Comparison of ENCODE assay signal across 7 mouse cellular contexts in the genomic region with DNA sequence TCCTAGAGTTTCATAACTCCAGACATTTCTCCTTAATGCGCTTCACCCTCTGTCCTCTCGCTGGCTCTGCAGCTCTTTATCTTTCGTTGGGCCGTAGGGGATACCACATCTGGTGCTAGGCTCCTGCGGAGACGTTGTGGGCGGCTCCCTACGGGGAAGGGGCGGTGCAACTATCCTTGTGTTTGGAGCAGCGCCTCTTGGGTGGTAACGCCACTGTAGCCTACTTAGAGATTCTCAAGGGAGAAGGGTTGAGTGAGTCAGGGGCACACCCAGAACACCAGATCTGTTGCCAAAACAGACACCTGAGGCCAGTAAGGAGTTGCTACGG. TPM values are rescaled to one million over a fixed set of nuclear protein-coding genes. Genes with fewer than 3 reads are reported as not detected.
DNase-seq lines count a peak whose midpoint lies in the region; ATAC-seq and TF ChIP-seq lines count a peak whose summit lies in the region.

No protein-coding gene starts in this region.

- no peak for TF ChIP-seq POLR2A in MEL (IDR thresholded peaks at IDR 0.05; ENCODE audit: control insufficient read depth in 1 of 2, insufficient read depth in 1 of 2, low read depth in 1 of 2, low read length in 2 of 2, poor library complexity in 1 of 2)
- TF ChIP-seq POLR2A in small intestine, adult 2 months (IDR thresholded peaks at IDR 0.05; ENCODE audit: low read depth, low read length) = no peak

- peak overlapping the region; percentile 91 for H3K27ac ChIP-seq in MEL (ENCODE audit: control insufficient read depth, low read depth, low read length)
- H3K27ac ChIP-seq in forebrain, embryonic 16.5 days (ENCODE audit: low read length) = peak overlapping the region; percentile 76; the same call in 1 of the 2 replicates
- H3K27ac ChIP-seq in small intestine, adult 2 months (ENCODE audit: insufficient read depth, low read depth, low read length) = peak overlapping the region; percentile 80

- peak; percentile 90 for DNase-seq in MEL (ENCODE audit: low read depth, low spot score)
- peak; percentile 71 for DNase-seq in adrenal gland, postnatal 25 days
- DNase-seq in heart, postnatal 4 days = peak; percentile 66
- DNase-seq in left cerebral cortex, postnatal 14 days (ENCODE audit: low spot score in 2 of 2) = peak; percentile 38 to 41

- intact Hi-C loops in left cerebral cortex, postnatal 14 days (cut with DNase I) = loop anchor here (5.0 kb wide), 2 partner anchors 85 to 105 kb away; no protein-coding TSS in a partner anchor

- peak overlapping the region; percentile 71 for H3K4me2 ChIP-seq in forebrain, embryonic 16.5 days (ENCODE audit: low read length)

- H3K9me3 ChIP-seq in MEL (replicated peaks; ENCODE audit: insufficient read depth, low read length) = no peaks in the 10 kb centered on the region
- no peaks in the 10 kb centered on the region for H3K9me3 ChIP-seq in forebrain, embryonic 16.5 days (ENCODE audit: control insufficient read depth, low read length)
- no peaks in the 10 kb centered on the region for H3K9me3 ChIP-seq in megakaryocyte, embryonic 14.5 days

- H3K27me3 ChIP-seq in MEL (ENCODE audit: control insufficient read depth in 1 of 2, insufficient read depth in 2 of 2, low read length in 2 of 2) = no peaks in the 10 kb centered on the region
- H3K27me3 ChIP-seq in forebrain, embryonic 16.5 days (replicated peaks; ENCODE audit: control insufficient read depth, insufficient read depth, low read length) = no peaks in the 10 kb centered on the region
- peaks cover 15% of the 10 kb centered on the region for H3K27me3 ChIP-seq in megakaryocyte, embryonic 14.5 days (replicated peaks)
- H3K27me3 ChIP-seq in small intestine, adult 2 months (ENCODE audit: control insufficient read depth, insufficient read depth, low read length) = no peaks in the 10 kb centered on the region

- no peak for TF ChIP-seq EP300 in MEL (IDR thresholded peaks at IDR 0.05; ENCODE audit: low read depth in 1 of 2, low read length in 2 of 2)

- H3K9ac ChIP-seq in MEL (ENCODE audit: control insufficient read depth, low read depth, low read length, poor library complexity, severe bottlenecking) = peak overlapping the region; percentile 94
- peak overlapping the region; percentile 77 for H3K9ac ChIP-seq in forebrain, embryonic 16.5 days (replicated peaks; ENCODE audit: low read depth, low read length)

- TF ChIP-seq RAD21 in MEL (IDR thresholded peaks at IDR 0.05; ENCODE audit: low read depth, low read length) = no peak

- peak overlapping the region; percentile 94 to 98 for H3K4me3 ChIP-seq in MEL (ENCODE audit: control insufficient read depth in 1 of 2, insufficient read depth in 1 of 2, low read depth in 2 of 2, low read length in 2 of 2)
- peak overlapping the region; percentile 70 for H3K4me3 ChIP-seq in forebrain, embryonic 16.5 days (replicated peaks; ENCODE audit: low read length)
- peak overlapping the region; percentile 93 for H3K4me3 ChIP-seq in megakaryocyte, embryonic 14.5 days (replicated peaks)
- H3K4me3 ChIP-seq in small intestine, adult 2 months (ENCODE audit: low read depth, low read length) = peak overlapping the region; percentile 77

- WGBS in forebrain, embryonic 16.5 days = 0% methylated on average over 12 of the region's 12 CpGs
- WGBS in small intestine, adult 2 months = under 1% methylated on average over 12 of the region's 12 CpGs

- H3K79me2 ChIP-seq in MEL (ENCODE audit: control insufficient read depth, insufficient read depth, low read length, poor library complexity) = peaks cover 20% of the 10 kb centered on the region

- no peak for TF ChIP-seq CTCF in MEL (IDR thresholded peaks at IDR 0.05 in 2 of 3, conservative IDR thresholded peaks at IDR 0.05 in 1 of 3; ENCODE audit: control insufficient read depth in 1 of 3, insufficient read depth in 1 of 3, low read depth in 2 of 3, low read length in 3 of 3, poor library complexity in 1 of 3, severe bottlenecking in 1 of 3)
- TF ChIP-seq CTCF in small intestine, adult 2 months (IDR thresholded peaks at IDR 0.05; ENCODE audit: extremely low read depth, insufficient read length, insufficient replicate concordance, low read depth, low read length) = no peak

- peaks cover 0 to 11% of the 10 kb centered on the region in 2 experiments; a peak in 3 of 4 replicates for H3K36me3 ChIP-seq in MEL (ENCODE audit: control insufficient read depth in 1 of 2, insufficient read depth in 2 of 2, low read length in 2 of 2)
- peaks cover 18% of the 10 kb centered on the region for H3K36me3 ChIP-seq in forebrain, embryonic 16.5 days (ENCODE audit: control insufficient read depth, insufficient read depth)
- H3K36me3 ChIP-seq in megakaryocyte, embryonic 14.5 days (replicated peaks; ENCODE audit: low read length) = peaks cover 35% of the 10 kb centered on the region
- H3K36me3 ChIP-seq in small intestine, adult 2 months (ENCODE audit: control insufficient read depth, insufficient read depth, low read length) = peaks cover 25% of the 10 kb centered on the region

- ATAC-seq in forebrain, embryonic 16.5 days = peak; percentile 7; the same call in 1 of the 2 replicates

- H3K4me1 ChIP-seq in MEL (ENCODE audit: control insufficient read depth in 1 of 2, insufficient read depth in 2 of 2, low read length in 2 of 2) = peaks cover 3 to 9% of the 10 kb centered on the region in 2 experiments; a peak in 3 of 4 replicates
- H3K4me1 ChIP-seq in forebrain, embryonic 16.5 days (replicated peaks; ENCODE audit: control insufficient read depth, insufficient read depth, low read length) = peaks cover 16% of the 10 kb centered on the region
- H3K4me1 ChIP-seq in megakaryocyte, embryonic 14.5 days = peaks cover 52% of the 10 kb centered on the region
- peaks cover 2% of the 10 kb centered on the region for H3K4me1 ChIP-seq in small intestine, adult 2 months (ENCODE audit: control insufficient read depth, insufficient read depth, insufficient read length, low read length)

TF ChIP-seq in MEL, 35 proteins besides CTCF, POLR2A, EP300 and RAD21:
- TF ChIP-seq E2F4 (IDR thresholded peaks at IDR 0.05; ENCODE audit: borderline replicate concordance, low read depth, low read length) (no peak), RCOR1 (IDR thresholded peaks at IDR 0.05; ENCODE audit: low read depth, low read length) (no peak), POLR2AphosphoS5 (IDR thresholded peaks at IDR 0.05; ENCODE audit: borderline replicate concordance, low read depth, low read length) (no peak), TCF12 (IDR thresholded peaks at IDR 0.05; ENCODE audit: low read depth, low read length) (0 out of 2 replicates have a peak, but pooled peaks have one; percentile 16), BHLHE40 (IDR thresholded peaks at IDR 0.05; ENCODE audit: borderline replicate concordance, low read depth, low read length) (no peak), GABPA (IDR thresholded peaks at IDR 0.05; ENCODE audit: low read depth, low read length) (no peak)

RNA-seq across cellular contexts. Expression of a gene that starts 0.6 kb away (rescaled TPM):
- total RNA-seq in MEL (2012; rRNA removed) = 88.2 and 99.5 TPM in 2 replicates
- polyA plus RNA-seq in MEL (2012; ENCODE audit: insufficient read depth in 1 of 2, insufficient read length in 2 of 2, low read depth in 1 of 2, low replicate concordance in 2 of 2, missing spikeins in 1 of 2) = 100 to 1,000 TPM in 1 of 2 experiments, not detected in 1; 119 TPM
- total RNA-seq in adrenal gland, postnatal 25 days (2021) = 118 and 121 TPM in 2 replicates
- polyA plus RNA-seq in forebrain, embryonic 16.5 days (2015; fragmentation: Nextera tagmentation; extraction: Ambion mirVana) = 135 and 139 TPM in 2 replicates
- 10 to 100 TPM; 65.9 to 72.7 TPM for total RNA-seq in heart, postnatal 4 days (2021)
- total RNA-seq in left cerebral cortex, postnatal 14 days (2021) = 10 to 100 TPM; 69.5 to 74.8 TPM
- polyA plus RNA-seq in megakaryocyte, embryonic 14.5 days (2012; ENCODE audit: insufficient read depth, low replicate concordance) = 7.5 and 38.2 TPM in 2 replicates
- 14.6 and 27.3 TPM in 2 replicates for polyA plus RNA-seq in small intestine, adult 2 months (2012; rRNA removed)

RNA-seq across cellular contexts. Expression of a gene that starts 4.5 kb away (rescaled TPM):
- not detected in 2 replicates for total RNA-seq in MEL (2012; rRNA removed)
- polyA plus RNA-seq in MEL (2012; ENCODE audit: insufficient read depth in 1 of 2, insufficient read length in 2 of 2, low read depth in 1 of 2, low replicate concordance in 2 of 2, missing spikeins in 1 of 2) = under 1 TPM in 1 of 2 experiments, not detected in 1; 0.08 TPM
- not detected in 2 replicates for total RNA-seq in adrenal gland, postnatal 25 days (2021)
- polyA plus RNA-seq in forebrain, embryonic 16.5 days (2015; fragmentation: Nextera tagmentation; extraction: Ambion mirVana) = not detected in 2 replicates
- not detected for total RNA-seq in heart, postnatal 4 days (2021)
- total RNA-seq in left cerebral cortex, postnatal 14 days (2021) = not detected
- not detected in 2 replicates for polyA plus RNA-seq in megakaryocyte, embryonic 14.5 days (2012; ENCODE audit: insufficient read depth, low replicate concordance)
- not detected in 2 replicates for polyA plus RNA-seq in small intestine, adult 2 months (2012; rRNA removed)

RNA-seq across cellular contexts. Expression of a gene that starts 22.8 kb away (rescaled TPM):
- total RNA-seq in MEL (2012; rRNA removed) = 50.6 and 51.9 TPM in 2 replicates
- 100 to 1,000 TPM in 1 of 2 experiments, 10 to 100 TPM in 1; 57.9 to 338 TPM for polyA plus RNA-seq in MEL (2012; ENCODE audit: insufficient read depth in 1 of 2, insufficient read length in 2 of 2, low read depth in 1 of 2, low replicate concordance in 2 of 2, missing spikeins in 1 of 2)
- total RNA-seq in adrenal gland, postnatal 25 days (2021) = 81.9 and 101 TPM in 2 replicates
- polyA plus RNA-seq in forebrain, embryonic 16.5 days (2015; fragmentation: Nextera tagmentation; extraction: Ambion mirVana) = 221 and 239 TPM in 2 replicates
- total RNA-seq in heart, postnatal 4 days (2021) = 100 to 1,000 TPM; 111 to 119 TPM
- total RNA-seq in left cerebral cortex, postnatal 14 days (2021) = 100 to 1,000 TPM; 300 to 308 TPM
- 10.4 and 13.9 TPM in 2 replicates for polyA plus RNA-seq in megakaryocyte, embryonic 14.5 days (2012; ENCODE audit: insufficient read depth, low replicate concordance)
- polyA plus RNA-seq in small intestine, adult 2 months (2012; rRNA removed) = 20.6 and 48.2 TPM in 2 replicates

RNA-seq across cellular contexts. Expression of a gene that starts 38.3 kb away (rescaled TPM):
- 0.10 and 0.23 TPM in 2 replicates for total RNA-seq in MEL (2012; rRNA removed)
- under 1 TPM in 1 of 2 experiments, not detected in 1; 0.64 TPM for polyA plus RNA-seq in MEL (2012; ENCODE audit: insufficient read depth in 1 of 2, insufficient read length in 2 of 2, low read depth in 1 of 2, low replicate concordance in 2 of 2, missing spikeins in 1 of 2)
- total RNA-seq in adrenal gland, postnatal 25 days (2021) = 14.6 and 20.8 TPM in 2 replicates
- polyA plus RNA-seq in forebrain, embryonic 16.5 days (2015; fragmentation: Nextera tagmentation; extraction: Ambion mirVana) = 9.5 and 11.9 TPM in 2 replicates
- 10 to 100 TPM; 14.9 to 16.5 TPM for total RNA-seq in heart, postnatal 4 days (2021)
- 10 to 100 TPM; 14.3 to 16.9 TPM for total RNA-seq in left cerebral cortex, postnatal 14 days (2021)
- 0.16 TPM in 1 of 2 replicates, not detected in the other for polyA plus RNA-seq in megakaryocyte, embryonic 14.5 days (2012; ENCODE audit: insufficient read depth, low replicate concordance)
- polyA plus RNA-seq in small intestine, adult 2 months (2012; rRNA removed) = 1.5 and 1.6 TPM in 2 replicates

Comparison
In these comparisons a context has a peak if more than half of its experiments do, and no peak if none do; other contexts are left out.
1. Peak in every context shown above with its lines: DNase-seq, ATAC-seq, H3K4me3 ChIP-seq and H3K27ac ChIP-seq.
2. DNase-seq: peak in every context shown above with its lines; median percentile 90 in MEL; 71 in adrenal gland, postnatal 25 days; 66 in heart, postnatal 4 days; 40 in left cerebral cortex, postnatal 14 days.